Mouse (Mus musculus) MEL (cell line): ENCODE results near the gene Pld1.

Experiments
- CTCF ChIP-seq, 3 experiments: IDR thresholded peaks in 2 of 3; conservative IDR thresholded peaks in 1 of 3; 2 replicates each; pipeline ENCODE4 v1.5.1; 2011 to 2012; ENCODE audit warnings: low read length in 3 of 3, low read depth in 2 of 3, mild to moderate bottlenecking in 2 of 3, improper control_type of control experiment in 1 of 3, inconsistent platforms in 1 of 3, mixed read lengths in 1 of 3, moderate library complexity in 1 of 3; ENCODE audit not compliant: control insufficient read depth in 1 of 3, insufficient read depth in 1 of 3, poor library complexity in 1 of 3, severe bottlenecking in 1 of 3
- E2F4 ChIP-seq: IDR thresholded peaks from 2 replicates; pipeline ENCODE4 v1.6.1; 2011; ENCODE audit warnings: low read depth, low read length, improper control_type of control experiment, borderline replicate concordance
- ELF1 ChIP-seq: IDR thresholded peaks from 2 replicates; pipeline ENCODE4 v1.6.1; 2014; ENCODE audit warnings: low read depth, mild to moderate bottlenecking, inconsistent platforms, low read length, improper control_type of control experiment, moderate library complexity
- GATA1 ChIP-seq: IDR thresholded peaks from 2 replicates; pipeline ENCODE4 v1.6.1; 2011; ENCODE audit warnings: low read depth, low read length, improper control_type of control experiment
- KAT2A ChIP-seq: conservative IDR thresholded peaks from 2 replicates; pipeline ENCODE4 v1.6.1; 2012; ENCODE audit warnings: low read depth, low read length, improper control_type of control experiment, inconsistent platforms
- MAZ ChIP-seq: IDR thresholded peaks from 2 replicates; pipeline ENCODE4 v1.6.1; 2012; ENCODE audit warnings: low read depth, mild to moderate bottlenecking, inconsistent platforms, low read length, improper control_type of control experiment
- MXI1 ChIP-seq: IDR thresholded peaks from 2 replicates; pipeline ENCODE4 v1.6.1; 2011; ENCODE audit warnings: mild to moderate bottlenecking, low read depth, low read length, improper control_type of control experiment
- NRF1 ChIP-seq: IDR thresholded peaks from 2 replicates; pipeline ENCODE4 v1.6.1; 2014; ENCODE audit warnings: low read depth, mild to moderate bottlenecking, inconsistent platforms, low read length, improper control_type of control experiment, moderate library complexity; ENCODE audit not compliant: poor library complexity, insufficient read depth, severe bottlenecking
- POLR2A ChIP-seq, 2 experiments: IDR thresholded peaks; 2 replicates each; pipeline ENCODE4 v1.6.1; 2011 to 2012; ENCODE audit warnings: low read length in 2 of 2, mild to moderate bottlenecking in 2 of 2, control low read depth in 1 of 2, improper control_type of control experiment in 1 of 2, low read depth in 1 of 2, moderate library complexity in 1 of 2; ENCODE audit not compliant: control insufficient read depth in 1 of 2, insufficient read depth in 1 of 2, poor library complexity in 1 of 2

GRCm38 (mm10) chr3:27901846-27902245 lies 36.6 kb upstream of the Pld1 start:
- TF ChIP-seq POLR2A (IDR thresholded peaks at IDR 0.05; ENCODE audit: control insufficient read depth in 1 of 2, insufficient read depth in 1 of 2, low read depth in 1 of 2, low read length in 2 of 2, poor library complexity in 1 of 2) = no peak
- no peak for TF ChIP-seq ELF1
- no peak for TF ChIP-seq GATA1
- TF ChIP-seq KAT2A = no peak
- TF ChIP-seq CTCF (IDR thresholded peaks at IDR 0.05 in 2 of 3, conservative IDR thresholded peaks at IDR 0.05 in 1 of 3; ENCODE audit: control insufficient read depth in 1 of 3, insufficient read depth in 1 of 3, low read depth in 2 of 3, low read length in 3 of 3, poor library complexity in 1 of 3, severe bottlenecking in 1 of 3) = peak; percentile 22 to 36 (median 32); a peak in 4 of 6 replicates
- TF ChIP-seq MAZ = no peak
- no peak for TF ChIP-seq NRF1
- no peak for TF ChIP-seq E2F4
- no peak for TF ChIP-seq MXI1
